Mouse (Mus musculus) gastrocnemius, postnatal 36 days (tissue): ENCODE data around the gene Map1lc3a. TPM values are rescaled to one million over a fixed set of nuclear protein-coding genes. Genes with fewer than 3 reads are reported as not detected.
A peak's percentile ranks its signal among the peaks of the same experiment; 100 is the strongest.

Source experiments
- DNase-seq, 2 experiments: peaks; one replicate each; pipeline ENCODE4 v3.0.0; 2022
- intact Hi-C: fragments of 180-260 bp; cut with DNase I; formaldehyde crosslinking; loops from one replicate; pipeline ENCODE4 v1.15.1; 2025
- total RNA-seq, 2 experiments: library from RNA; stranded (reverse); gene quantifications; 2 replicates each; pipeline ENCODE4 v1.2.3; 2021

Map1lc3a gene
- total RNA-seq, 2 experiments from 2014 or later: 259 to 263 TPM

GRCm38 (mm10) chr2:155280116-155280515 lies 4.0 kb downstream of the Map1lc3a start:
- DNase-seq: no peak

GRCm38 (mm10) chr2:155283793-155284192 lies 7.7 kb downstream of the Map1lc3a start:
- intact Hi-C loops: no loop called here
- peak; percentile 54 to 74 for DNase-seq

More at GRCm38 (mm10) chr2:155280116-155280515, 4.0 kb downstream of the Map1lc3a start:
- intact Hi-C loops: no loop called here

- no peak for DNase-seq
- intact Hi-C loops: no loop called here
Observed at GRCm38 (mm10) chr2:155284647-155285046, 8.6 kb downstream of the Map1lc3a start.

GRCm38 (mm10) chr2:155285744-155286143 lies 9.6 kb downstream of the Map1lc3a start:
- intact Hi-C loops: no loop called here

GRCm38 (mm10) chr2:155287456-155288250 lies 11.6 kb downstream of the Map1lc3a start:
- no peak for DNase-seq
- intact Hi-C loops: no loop called here

More at GRCm38 (mm10) chr2:155285744-155286143, 9.6 kb downstream of the Map1lc3a start:
- DNase-seq: no peak

DNA sequence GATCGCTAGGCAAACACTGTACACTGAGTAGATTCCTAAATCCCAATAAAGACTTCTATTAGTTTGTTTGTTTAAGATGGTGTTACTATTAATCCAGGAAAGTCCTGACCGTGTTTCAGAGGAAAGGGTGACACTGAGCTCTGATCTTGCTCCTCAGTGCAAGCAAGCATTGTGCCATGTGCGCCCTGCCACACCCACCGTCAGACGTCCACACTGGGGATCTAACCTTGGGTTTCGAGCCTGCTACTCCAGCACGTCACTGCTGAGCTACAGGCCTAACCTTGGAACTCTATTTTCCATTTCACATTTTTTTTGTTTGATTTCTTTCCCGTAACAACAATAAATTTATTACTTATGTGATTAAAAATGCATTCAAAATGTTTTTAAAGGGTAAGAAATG lies 14.0 kb downstream of the Map1lc3a start:
- intact Hi-C loops: no loop called here

DNA sequence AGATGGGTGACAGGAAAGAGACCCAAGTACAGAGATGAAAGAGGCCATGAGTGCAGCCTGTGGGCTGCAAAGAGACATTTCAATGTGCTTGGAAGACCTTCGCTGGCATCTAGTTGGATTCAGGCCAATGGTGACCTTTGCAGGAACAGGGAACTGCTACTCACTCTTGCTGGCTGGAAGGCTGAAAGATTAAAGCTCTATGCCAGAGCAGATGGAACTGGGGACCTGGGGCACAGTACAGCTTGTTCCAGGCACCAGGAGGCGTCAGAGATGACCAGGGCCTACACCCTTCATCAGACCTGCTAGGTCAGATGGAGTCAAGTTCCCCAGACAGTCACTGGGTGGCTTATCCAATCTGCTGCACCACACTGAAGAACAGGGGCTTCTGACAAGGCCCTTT lies 17.3 kb downstream of the Map1lc3a start:
- intact Hi-C loops: no loop called here
- peak in 1 of 2 experiments; percentile 48 for DNase-seq

More for the DNA sequence above, 14.0 kb downstream of the Map1lc3a start:
- DNase-seq: no peak

- intact Hi-C loops: no loop called here
- no peak for DNase-seq
Observed at GRCm38 (mm10) chr2:155293946-155294345, 17.8 kb downstream of the Map1lc3a start.

- no peak for DNase-seq
Observed at GRCm38 (mm10) chr2:155295453-155295852, 19.4 kb downstream of the Map1lc3a start.

GRCm38 (mm10) chr2:155299563-155299962 lies 23.5 kb downstream of the Map1lc3a start:
- no peak for DNase-seq

More at GRCm38 (mm10) chr2:155295453-155295852, 19.4 kb downstream of the Map1lc3a start:
- intact Hi-C loops: loop anchor here (5.0 kb wide), 1 partner anchor 92 kb away; no protein-coding TSS in a partner anchor

GRCm38 (mm10) chr2:155308936-155309592 lies 33.0 kb downstream of the Map1lc3a start:
- peak; percentile 25 to 34 for DNase-seq
- intact Hi-C loops: no loop called here

More at GRCm38 (mm10) chr2:155299563-155299962, 23.5 kb downstream of the Map1lc3a start:
- intact Hi-C loops: loop anchor here (5.0 kb wide), 1 partner anchor 88 kb away; no protein-coding TSS in a partner anchor

DNA sequence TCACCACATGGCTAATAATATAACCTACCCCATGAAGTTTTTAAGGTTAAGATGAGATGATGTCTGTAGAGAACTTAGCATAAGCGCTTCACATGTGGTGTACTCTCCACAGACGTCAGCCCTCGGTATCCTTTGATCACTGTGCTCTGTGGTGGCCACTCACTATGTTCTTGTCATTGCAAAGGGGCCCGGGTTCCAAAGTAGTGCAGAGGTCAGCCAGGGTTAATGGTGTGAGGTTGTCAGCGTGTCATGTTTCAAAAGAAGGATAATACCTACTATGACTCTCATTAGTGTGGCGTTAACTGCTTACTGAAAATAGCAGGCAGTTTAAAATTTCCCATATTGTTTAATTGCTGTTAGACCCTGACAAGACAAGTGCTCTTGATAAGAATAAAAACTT lies 37.6 kb downstream of the Map1lc3a start:
- no peak for DNase-seq

DNA sequence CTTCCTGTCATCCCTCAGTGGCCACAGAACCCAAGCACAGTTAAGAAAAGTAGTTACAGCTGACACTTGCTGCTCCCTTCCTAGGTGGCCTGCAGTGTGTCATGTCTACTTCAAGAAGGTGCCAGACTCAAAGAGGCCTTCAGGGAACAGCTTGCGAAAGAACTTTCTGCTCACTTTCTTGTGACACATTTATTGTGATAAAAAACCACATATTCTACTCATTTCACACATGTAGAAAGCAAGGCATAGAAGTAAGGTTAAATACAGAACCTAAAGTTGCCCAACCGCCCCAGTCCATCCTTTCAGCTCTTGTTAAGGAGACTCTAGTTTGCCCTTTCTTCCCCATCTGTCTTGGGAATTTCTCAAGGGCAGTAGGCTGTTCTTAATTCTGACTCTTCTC lies 42.5 kb downstream of the Map1lc3a start:
- DNase-seq: no peak
- intact Hi-C loops: no loop called here

More for the DNA sequence above, 37.6 kb downstream of the Map1lc3a start:
- intact Hi-C loops: no loop called here

DNA sequence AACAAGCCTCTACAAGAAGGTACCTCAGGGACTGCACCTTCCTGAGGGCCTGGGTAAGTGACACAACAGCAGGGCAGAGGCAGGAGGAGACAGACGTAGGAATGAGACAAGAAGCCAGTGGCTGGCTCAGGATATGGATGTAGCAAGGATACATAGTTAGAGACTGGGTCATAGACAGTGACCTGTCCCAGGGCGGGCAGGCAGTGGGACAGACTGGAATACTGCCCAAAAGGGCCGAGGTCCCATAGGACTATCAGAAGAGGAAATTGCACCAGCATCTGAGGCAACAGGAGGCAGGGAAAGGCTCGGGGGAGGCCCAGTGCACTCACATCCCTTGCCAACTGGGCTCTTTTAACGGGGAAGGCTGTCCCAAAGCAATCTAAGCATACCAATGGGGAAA lies 44.5 kb downstream of the Map1lc3a start:
- peak; percentile 21 to 34 for DNase-seq
- intact Hi-C loops: no loop called here

DNA sequence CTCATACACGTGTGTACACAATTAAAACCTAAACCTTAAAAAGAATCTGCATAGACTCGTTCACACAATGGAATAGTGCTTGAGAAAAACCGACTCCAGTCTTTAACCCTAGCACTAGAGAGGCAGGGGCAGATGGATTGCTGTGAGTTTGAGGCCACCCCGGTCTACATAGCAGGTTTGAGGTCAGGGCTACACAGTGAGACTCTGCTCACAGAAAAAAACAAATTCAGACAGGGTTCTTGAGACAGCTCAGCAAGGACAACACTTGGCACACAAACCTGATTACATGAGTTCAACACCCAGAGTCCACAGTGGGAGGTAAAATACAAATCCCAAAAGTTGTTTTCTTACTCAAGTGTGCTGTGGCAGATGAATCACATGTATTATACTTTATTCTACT lies 49.9 kb downstream of the Map1lc3a start:
- DNase-seq: no peak
- intact Hi-C loops: no loop called here

Other genes starting within 250 kb of the Map1lc3a start
- 10 to 100 TPM; 14.3 to 15.7 TPM for gene Ahcy, start 201.8 kb upstream of the Map1lc3a start, total RNA-seq
- 10 to 100 TPM; 17.2 to 19.3 TPM for gene Itch, start 142.8 kb upstream of the Map1lc3a start, total RNA-seq
- 100 to 1,000 TPM in 1 of 2 experiments, 10 to 100 TPM in 1; 94.2 to 104 TPM for gene Dynlrb1, start 39.8 kb upstream of the Map1lc3a start, total RNA-seq
- 10 to 100 TPM; 23.4 to 25.4 TPM for gene Pigu, start 81.1 kb downstream of the Map1lc3a start, total RNA-seq
- 100 to 1,000 TPM; 355 to 400 TPM for gene Trp53inp2, start 104.8 kb downstream of the Map1lc3a start, total RNA-seq
- gene Ncoa6, start 197.6 kb downstream of the Map1lc3a start, total RNA-seq: 10 to 100 TPM; 14.0 to 17.0 TPM
- 10 to 100 TPM; 29.2 to 33.5 TPM for gene Acss2, start 241.7 kb downstream of the Map1lc3a start, total RNA-seq
- gene Ggt7, start 241.9 kb downstream of the Map1lc3a start, total RNA-seq: under 1 TPM; 0.82 to 0.86 TPM